Mouse (Mus musculus) telencephalon, adult 2 months (tissue): ENCODE results near the gene C130050O18Rik.

Experiments used
- DNase-seq: peaks from one replicate; pipeline ENCODE4 v3.0.0-alpha.2; 2011; ENCODE audit warnings: low read depth, low spot score

C130050O18Rik gene

DNA sequence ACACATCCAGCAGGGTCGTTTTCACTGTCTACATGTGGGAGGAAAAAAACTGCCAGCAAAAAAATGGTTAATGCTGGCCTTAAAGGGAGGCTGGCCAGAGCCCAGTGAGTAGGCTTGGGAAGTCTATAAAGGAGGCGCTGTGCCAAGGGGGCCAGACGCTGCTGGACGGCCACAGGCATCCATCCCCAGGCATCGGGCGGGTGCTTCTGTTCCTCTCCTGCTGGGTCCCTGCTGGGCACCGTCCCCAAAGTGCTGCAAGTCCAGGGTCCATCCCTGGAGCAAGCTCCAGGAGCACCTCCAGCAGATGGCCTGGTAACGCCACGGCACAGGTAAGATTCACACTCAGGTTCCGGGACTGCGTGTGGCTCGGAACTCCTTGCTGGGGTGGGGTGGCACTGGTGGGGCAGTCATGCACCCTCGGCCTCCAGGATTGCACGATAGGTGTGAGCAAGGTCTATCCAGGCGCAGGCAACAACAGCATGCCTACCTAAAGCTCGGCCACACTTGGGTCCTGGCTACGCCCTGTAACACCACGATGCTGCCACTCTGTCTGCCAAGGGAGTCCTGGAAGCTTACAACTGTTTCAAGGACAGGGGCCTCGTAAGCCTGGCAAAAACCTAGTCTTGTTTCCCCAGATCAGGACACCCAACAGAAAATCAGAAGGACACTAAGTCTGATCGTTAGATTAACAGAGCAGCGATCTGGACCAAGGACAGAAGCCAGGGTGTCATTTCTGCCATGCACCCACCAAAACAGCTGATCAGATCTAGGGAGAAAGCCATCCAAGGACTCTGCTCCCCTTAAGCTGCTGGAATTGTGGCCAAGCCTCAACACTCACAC is 18.2 kb downstream of the C130050O18Rik start, which contains the start of gene Gper1:
TSS of gene Gper1 (plus strand) at position 126 of the 840 bp plus-strand sequence.
- no peak for DNase-seq

DNA sequence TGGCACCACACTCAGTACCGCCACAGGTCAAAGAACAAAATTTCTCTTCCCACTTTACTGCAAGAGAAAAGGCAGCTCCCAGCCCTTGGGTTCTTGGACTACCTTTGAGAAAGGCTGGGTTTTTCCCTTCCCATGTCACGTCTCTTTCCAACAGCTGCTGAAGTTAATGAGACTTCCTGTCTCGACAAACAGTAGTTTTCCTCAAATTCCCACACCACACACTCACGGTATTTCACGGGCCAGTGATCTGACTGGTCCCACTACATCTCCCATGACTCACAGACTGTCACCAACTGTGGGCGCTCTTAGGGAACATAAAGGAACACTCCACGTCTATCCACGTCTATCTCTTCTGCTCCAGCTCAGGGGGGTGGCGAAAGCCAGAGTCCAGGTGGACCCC is 20.1 kb downstream of the C130050O18Rik start:
- no peak for DNase-seq

DNA sequence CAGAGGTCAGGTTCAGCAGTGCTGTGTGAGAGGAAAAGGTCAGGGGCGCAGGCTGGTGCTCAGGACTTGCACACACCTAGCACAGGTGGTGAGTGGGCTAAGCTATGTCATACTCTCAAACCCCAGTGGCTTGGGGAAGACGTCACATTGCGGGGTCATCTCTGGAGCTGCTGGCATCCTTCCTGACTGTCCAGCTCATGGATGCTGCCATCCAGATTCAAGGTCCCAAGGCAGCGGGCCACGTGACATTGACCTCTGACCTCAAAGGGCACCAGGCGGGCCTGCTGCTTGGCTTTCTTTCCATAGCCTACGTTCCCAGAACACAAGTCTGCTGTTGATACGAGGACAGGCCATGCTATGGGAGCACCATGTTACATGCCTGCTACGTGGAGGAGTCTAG is 21.9 kb downstream of the C130050O18Rik start:
- no peak for DNase-seq

GRCm38 (mm10) chr5:139427989-139428388 is 22.9 kb downstream of the C130050O18Rik start:
- DNase-seq = no peak

GRCm38 (mm10) chr5:139429818-139430341 is 24.8 kb downstream of the C130050O18Rik start:
- DNase-seq = no peak

DNA sequence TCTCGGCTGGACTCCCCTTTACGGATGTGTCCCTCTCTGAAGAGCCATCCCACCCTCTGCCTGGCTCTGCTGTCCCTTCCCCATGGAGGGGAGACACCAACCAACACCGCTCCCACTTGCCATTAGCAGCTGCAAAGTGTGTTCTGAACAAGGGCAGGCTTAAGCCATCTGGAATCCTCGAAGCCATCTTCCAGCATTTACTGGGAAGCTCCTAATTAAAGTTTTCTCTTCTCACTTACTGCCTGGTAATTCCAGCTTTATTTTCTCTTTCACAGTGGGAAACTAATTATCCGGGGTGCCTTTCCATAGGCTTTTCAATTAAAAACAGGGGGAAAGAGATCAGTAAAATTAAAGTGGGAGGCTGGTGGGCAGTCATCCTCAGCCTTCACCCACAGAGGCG is 27.3 kb downstream of the C130050O18Rik start:
- DNase-seq = no peak

DNA sequence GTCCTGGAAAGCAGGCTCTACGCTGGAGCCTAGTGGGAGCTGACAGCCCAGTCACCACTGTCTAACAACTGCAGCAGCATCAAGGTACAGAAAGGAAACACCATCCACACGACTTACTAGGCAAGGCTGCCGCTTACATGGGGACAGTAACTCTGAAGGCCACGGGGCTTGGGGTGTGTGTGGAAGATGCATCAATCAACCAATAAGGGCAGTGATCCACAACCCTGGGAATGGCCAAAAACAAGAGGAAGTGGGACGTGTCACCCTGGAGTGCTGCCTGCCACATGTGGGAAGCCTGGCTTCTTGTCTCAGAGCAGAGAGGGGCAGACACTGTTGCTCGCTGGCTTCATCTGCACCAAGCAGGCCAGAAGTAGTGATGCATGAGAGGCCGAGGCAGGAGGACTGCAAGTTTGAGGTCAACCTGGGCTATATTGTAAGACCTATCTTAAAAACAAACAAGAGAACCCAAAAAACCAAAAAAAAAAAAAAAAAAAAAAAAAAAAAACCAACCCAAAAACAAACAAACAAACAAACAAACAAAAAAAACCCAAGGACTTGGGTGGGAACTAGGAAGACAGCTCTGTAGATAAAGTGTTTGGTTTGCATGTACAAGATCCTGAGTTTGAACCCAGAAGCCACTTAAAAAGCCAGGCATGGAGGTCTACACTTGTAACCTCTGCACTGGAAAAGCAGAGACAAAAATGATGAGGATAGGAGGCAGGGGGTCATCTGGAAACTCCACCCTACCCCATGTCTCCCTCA is 27.8 kb downstream of the C130050O18Rik start:
- no peak for DNase-seq

DNA sequence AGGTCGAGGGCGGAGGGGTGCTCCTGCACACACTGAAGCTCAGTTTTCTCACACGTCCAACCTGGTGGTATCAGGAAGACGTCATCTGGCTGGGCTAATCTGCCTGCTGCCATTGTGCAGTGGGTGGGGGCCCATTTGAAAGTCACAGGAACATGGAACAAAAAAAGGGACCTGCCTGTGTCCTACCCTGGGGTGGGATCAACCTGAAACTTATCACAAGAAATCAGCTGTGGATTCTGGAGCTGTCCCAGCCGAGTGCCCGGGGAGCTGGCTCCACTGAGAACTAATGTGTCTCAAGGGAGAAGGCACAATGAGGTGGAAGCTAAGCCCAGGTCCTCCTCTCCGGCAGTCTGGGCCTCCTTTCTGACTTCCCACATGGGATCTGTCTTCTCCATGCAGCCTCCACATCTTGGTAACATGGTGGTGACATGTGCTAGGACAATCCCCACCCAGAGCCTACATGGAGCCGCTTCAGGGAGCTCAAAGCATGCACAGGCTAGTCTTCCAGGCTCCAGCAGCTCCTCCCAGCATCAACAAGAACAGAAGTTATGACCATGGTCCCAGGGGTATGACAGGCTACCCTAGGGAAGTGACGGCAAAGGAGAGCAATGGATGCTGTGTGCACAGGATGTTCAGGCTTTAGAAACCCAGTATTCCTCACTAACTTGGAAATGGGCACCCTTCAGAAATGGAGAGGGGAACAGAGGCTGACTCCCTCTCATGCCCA is 28.9 kb downstream of the C130050O18Rik start:
- no peak for DNase-seq

DNA sequence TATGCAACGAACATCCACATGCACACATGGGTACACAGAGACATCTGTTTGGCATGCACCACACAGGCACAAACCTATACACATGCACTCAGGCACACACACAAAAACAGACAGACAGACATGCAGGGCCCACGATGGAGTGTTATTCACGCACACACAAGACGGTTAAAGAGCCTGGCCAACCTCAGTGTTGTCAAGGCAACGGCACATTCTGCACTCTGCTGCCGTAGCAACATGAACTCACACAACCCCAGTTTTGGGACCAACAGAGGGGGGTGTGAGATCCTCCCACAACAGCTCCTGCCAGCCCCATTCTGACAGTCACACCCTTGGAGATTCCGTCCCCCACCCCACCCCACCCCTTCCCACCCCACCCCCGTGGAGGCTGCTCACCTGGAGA is 29.9 kb downstream of the C130050O18Rik start:
- DNase-seq = peak; percentile 91

GRCm38 (mm10) chr5:139437769-139438168 is 32.7 kb downstream of the C130050O18Rik start:
- no peak for DNase-seq

GRCm38 (mm10) chr5:139438440-139438839 is 33.4 kb downstream of the C130050O18Rik start:
- DNase-seq = no peak

DNA sequence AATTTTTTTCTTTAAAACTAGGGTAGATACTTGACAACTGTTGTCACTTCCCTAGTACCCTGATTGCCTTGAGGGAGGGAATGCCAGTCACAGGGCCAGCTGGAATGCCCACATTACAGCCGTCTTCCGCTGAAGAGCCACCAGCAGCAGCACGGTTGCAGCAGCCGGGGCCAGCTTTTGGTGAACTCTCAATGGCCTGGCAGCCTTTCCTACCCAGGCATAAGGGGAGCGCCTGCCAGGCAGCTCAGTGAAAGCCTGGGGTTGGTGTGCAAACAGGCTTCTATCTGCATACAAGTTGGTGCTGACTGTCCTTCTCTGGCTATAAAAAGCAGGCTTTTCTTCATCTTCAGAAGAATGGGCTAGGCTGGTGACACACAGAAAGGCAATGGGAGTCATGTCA is 35.4 kb downstream of the C130050O18Rik start:
- DNase-seq = no peak

- DNase-seq = no peak
Observed at GRCm38 (mm10) chr5:139440926-139441725, 36.0 kb downstream of the C130050O18Rik start.

GRCm38 (mm10) chr5:139441726-139442018 is 36.6 kb downstream of the C130050O18Rik start:
- no peak for DNase-seq

GRCm38 (mm10) chr5:139442428-139442827 is 37.3 kb downstream of the C130050O18Rik start:
- no peak for DNase-seq

- no peak for DNase-seq
Observed at GRCm38 (mm10) chr5:139442962-139443361, 37.9 kb downstream of the C130050O18Rik start.

- DNase-seq = no peak
Observed at GRCm38 (mm10) chr5:139445258-139445657, 40.2 kb downstream of the C130050O18Rik start.

DNA sequence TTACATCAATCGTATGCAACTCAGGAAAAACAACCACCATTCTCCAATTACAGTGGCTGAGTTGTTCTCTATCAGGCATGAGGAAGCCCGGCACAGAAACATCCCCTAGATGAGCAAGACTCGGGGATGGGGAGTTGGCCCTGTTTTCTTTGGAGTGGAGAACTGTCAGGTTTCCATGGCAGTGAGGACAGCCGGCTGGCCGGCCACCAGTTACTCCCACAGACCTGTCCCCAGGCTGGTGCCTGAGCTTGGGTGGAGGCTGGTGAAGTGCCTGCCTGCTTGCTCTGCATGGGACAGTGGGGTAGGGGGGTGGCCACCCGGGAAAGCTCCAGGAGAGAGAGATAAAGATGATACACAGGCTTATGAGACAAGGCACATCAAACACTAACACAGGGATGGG is 42.9 kb downstream of the C130050O18Rik start:
- DNase-seq = no peak

DNA sequence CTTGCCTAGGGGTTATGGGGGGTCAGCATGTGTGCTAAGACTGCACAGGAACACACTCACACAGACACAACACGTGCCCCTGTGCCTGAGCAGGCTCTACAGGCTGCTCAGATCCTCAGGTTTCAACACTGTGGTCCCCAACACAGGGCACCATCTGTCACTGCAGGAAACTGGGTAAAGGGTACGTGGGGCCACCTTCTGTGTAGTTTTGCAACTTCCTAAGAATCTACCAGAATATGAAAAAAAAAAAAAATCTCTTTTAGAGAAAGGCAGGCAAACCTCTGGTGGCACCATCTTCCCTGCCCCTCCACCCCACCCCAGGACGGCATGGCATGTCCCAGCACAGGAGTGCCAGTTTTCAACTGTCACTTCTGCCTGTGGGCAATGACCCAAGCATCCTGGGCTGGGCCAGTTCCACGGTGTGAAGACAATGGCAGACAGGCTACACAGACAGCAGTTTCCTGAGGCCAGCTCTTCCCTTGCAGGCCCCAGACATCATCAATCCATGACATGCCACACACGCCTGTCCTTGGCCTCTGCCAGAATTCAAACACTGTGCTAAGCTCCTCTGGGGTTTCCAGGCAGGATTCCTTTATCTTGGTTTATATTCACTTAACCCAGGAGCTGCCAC is 44.2 kb downstream of the C130050O18Rik start:
- DNase-seq = no peak

DNA sequence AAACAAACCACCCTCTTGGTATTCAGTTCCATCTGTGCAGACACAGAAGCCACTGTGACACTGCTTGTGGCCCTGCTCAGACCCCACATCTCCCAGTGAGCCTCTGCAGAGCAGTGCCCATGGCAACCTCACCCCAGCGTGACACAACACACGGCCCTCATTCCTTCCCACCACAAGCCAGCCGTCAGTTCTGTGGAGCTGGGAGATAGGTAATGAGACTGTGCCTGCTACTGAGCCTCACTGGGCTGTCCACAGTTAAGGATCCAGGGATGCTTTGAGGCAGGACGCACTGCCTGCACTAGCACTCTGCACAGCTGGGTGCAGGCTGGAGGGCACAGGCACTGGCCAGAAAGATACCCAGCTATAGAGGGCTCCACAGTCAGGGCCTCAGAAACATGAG is 44.8 kb downstream of the C130050O18Rik start:
- DNase-seq = no peak

GRCm38 (mm10) chr5:139453031-139453430 is 48.0 kb downstream of the C130050O18Rik start:
- DNase-seq = no peak
